Mouse (Mus musculus) granulocyte monocyte progenitor cell, adult 5-6 weeks (primary cell): Measurements from ENCODE around the gene Fcgbp. TPM values are rescaled to one million over a fixed set of nuclear protein-coding genes. Genes with fewer than 3 reads are reported as not detected.
A peak's percentile ranks its signal among the peaks of the same experiment; 100 is the strongest.
"Not testable (repeated sequence)": the region's sequence is repeated elsewhere in the genome, so short reads cannot be mapped to it uniquely, and the experiment has no call there.

Experiments
- ATAC-seq: replicated peaks from 2 replicates; pipeline ENCODE4 v1.8.0; 2016; ENCODE audit warnings: mild to moderate bottlenecking, moderate TSS enrichment, inconsistent platforms; ENCODE audit not compliant: poor library complexity, severe bottlenecking
- total RNA-seq, 2 experiments: library from RNA; stranded (forward) in 1 of 2; stranded (reverse) in 1 of 2; fragments of 200-712, 200-1000 nt in 1 of 2; fragments of >200 nt in 1 of 2; fragmentation: Nextera tagmentation in 1 of 2; gene quantifications; 2 replicates each; pipeline ENCODE4 v1.2.3; 2014 to 2017

Gene Fcgbp
- total RNA-seq (2014; fragmentation: Nextera tagmentation): not detected in 2 replicates
- total RNA-seq (2017): not detected in 2 replicates

DNA sequence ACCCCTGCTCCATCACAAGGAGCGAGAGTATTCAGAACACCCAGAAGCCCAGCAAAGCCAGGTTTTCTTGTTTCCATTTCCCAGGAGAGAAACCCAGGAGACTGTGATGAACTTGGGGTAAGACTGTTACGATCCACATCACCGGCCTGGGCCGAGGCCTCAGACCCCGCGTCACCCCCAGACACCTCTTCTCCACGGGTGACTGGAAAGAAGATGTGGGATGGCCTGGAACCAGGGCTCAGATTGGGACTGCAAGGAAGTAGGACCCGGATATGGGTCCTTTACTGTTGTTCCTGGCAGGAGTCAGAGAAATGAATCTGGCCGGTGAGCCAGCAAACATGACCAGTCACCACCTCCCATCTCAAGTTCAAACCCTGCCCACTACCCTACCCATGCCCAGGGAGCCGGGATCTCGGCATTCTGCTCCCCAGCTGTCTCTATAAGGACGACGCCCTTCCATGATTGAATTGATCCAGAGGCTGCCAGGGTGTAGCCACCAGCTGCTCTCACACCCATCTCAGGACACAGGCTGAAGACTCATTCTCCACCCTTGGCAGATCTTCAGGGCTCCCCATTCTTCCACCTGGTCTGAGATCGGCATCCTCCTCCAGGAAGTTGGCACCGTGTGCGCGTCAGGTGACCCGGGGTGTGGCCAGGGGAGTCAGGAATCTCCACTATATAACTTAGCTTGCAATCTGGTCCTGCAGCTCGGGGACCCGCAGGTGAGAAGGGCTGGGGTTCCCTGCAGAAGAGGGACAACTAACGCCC lies at the start of gene Fcgbp:
TSS of gene Fcgbp (plus strand) at position 706 of the 768 bp plus-strand sequence.
- no peak for ATAC-seq

GRCm38 (mm10) chr7:28044524-28044923 lies 26.5 kb upstream of the Fcgbp start:
- ATAC-seq: no peak

GRCm38 (mm10) chr7:28049476-28050409 lies 21.3 kb upstream of the Fcgbp start, which contains the start of gene Psmc4:
Psmc4 (minus strand) TSS chr7:28050101.
- ATAC-seq: peak; percentile 98

- ATAC-seq: no peak
Observed at GRCm38 (mm10) chr7:28050584-28050983, 20.5 kb upstream of the Fcgbp start.

DNA sequence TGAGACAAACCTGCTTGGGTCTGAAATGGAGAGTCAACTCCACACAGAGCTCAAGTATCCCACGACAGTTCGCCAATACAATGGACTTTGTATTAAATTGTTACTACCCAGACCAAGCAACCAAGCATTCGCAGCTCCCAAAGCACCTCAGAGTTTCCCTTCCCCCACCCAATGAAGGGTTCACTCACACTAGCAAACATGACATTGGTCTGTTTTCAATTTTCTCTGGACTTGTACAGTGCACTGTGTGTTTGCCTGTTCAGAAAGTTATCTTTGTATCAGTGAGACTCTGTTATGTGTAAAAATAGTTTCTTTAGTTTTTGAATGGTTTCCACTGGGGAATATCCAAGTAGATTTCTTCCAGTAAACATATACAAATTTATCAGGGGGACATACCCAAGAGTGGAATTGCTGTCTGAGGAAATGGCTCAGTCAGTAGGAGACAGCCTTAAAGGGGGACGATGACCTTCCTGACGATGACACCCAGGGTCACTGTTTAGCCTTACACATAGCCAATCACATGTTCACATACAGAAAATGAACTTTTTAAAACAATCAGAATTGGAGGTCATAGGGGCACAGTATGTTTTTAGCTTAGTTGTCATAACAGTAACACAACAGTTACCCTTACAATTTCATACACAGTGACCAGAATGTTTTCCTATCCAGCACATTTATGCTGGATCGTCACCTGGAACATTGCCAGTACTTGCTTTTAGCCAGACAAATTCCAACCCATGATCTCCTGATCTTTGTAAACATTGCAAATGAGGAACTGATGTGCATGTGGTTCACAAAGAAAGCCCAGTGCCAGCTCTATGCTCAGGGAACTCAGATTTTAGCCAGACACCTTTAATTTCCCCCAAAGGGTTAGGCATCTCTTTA lies 17.7 kb upstream of the Fcgbp start:
- ATAC-seq: no peak

- no peak for ATAC-seq
Observed at GRCm38 (mm10) chr7:28059972-28060371, 11.1 kb upstream of the Fcgbp start.

- ATAC-seq: no peak
Observed at GRCm38 (mm10) chr7:28068661-28069060, 2.4 kb upstream of the Fcgbp start.

- ATAC-seq: no peak
Observed at GRCm38 (mm10) chr7:28069546-28070172, 1.4 kb upstream of the Fcgbp start.

DNA sequence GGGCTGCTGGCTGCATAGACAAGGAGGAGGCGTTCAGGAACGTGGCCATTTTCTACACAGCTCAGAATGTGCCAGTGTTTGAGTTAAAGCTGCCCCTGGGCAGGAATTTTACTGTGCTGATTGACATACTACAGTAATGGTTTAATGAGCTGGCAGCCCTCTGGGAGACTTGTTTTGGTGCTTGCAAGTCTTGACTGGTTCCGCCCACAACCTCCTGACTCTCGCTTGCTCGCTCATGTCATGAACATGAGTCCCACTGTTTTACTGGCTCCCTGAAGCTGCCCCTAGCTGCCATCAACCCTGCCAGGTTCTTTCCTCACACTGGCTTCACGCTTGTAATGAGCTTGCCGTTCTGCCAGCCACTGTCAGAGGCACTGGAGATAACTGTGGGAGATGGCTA lies 13.2 kb downstream of the Fcgbp start:
- ATAC-seq: no peak

- no peak for ATAC-seq
Observed at GRCm38 (mm10) chr7:28086236-28086635, 15.2 kb downstream of the Fcgbp start.

- no peak for ATAC-seq
Observed at GRCm38 (mm10) chr7:28093541-28093940, 22.5 kb downstream of the Fcgbp start.

DNA sequence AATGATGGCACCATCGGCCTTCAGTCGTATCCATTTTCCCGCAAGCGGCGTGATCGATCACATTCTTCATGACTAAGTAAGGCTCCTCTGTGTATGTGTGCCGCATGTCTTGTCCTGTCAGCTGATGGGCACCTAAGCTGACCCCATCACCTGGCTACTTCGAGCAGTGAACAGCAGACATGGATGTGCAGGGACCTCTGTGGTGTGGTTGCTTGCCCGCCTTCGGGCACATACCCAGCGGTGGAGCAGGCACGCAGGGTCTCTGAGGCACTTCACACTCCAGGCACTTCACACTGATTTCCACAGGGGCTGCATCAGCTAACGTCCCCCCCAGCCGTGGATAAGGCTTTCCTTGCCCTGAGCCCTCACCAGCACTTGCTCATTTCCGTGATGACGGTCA lies 28.1 kb downstream of the Fcgbp start:
- no peak for ATAC-seq

DNA sequence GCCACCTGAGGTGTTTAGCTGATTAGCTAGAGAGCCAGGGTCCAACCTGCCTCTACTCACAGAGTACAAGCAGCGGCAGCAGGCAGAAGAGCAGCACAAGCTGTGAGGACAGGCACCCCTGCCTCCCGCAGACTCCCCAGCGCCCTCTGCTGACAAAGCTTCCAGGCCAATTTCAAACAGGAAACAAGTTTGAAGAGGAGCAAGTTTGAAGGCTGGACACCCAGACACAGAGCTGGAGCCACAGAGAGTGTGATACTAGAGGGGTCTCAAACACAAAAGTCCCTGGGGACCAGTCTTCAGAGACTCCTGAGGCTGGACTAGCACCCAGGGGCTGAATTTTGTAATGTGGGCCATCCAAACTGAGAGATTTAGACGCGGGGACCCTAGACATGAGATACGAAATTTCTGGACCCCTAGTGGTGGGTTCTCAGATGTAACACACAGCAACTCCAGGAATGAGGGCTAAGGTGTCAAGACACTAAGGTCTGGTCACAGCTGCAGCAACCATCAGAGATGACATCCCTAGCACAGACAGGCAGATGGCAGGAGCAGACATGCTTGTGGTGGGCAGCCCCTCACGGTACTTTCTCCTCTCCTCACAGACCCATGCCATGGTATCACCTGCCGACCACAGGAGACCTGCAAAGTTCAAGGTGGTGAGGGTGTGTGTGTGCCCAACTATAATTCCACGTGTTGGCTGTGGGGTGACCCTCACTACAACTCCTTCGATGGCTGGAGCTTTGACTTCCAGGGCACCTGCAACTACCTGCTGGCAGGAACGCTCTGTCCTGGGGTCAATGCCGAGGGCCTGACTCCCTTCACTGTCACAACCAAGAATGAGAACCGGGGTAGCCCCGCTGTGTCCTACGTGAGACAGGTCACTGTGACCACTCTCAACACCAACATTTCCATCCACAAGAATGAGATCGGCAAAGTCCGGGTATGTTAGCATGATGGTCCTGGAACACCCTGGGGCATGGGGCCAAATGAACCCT lies 29.9 kb downstream of the Fcgbp start:
- ATAC-seq: no peak

DNA sequence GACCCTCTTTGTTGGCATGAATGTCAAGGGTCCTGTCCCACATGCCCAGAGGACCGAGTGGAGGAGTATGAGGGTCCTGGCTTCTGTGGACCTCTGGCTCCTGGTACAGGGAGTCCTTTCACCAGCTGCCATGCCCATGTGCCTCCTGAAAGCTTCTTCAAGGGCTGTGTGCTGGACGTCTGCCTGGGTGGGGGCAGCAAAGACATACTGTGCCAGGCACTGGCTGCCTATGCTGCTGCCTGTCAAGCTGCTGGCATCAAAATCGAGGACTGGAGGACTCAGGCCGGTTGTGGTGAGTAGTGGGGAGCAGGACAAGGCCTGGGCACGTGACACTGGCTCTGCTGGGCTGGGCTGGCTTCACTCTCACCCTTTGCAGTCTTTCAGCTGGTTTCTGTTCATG lies 31.9 kb downstream of the Fcgbp start:
- ATAC-seq: not testable (repeated sequence)

- ATAC-seq: no peak
Observed at GRCm38 (mm10) chr7:28104670-28105069, 33.6 kb downstream of the Fcgbp start.

DNA sequence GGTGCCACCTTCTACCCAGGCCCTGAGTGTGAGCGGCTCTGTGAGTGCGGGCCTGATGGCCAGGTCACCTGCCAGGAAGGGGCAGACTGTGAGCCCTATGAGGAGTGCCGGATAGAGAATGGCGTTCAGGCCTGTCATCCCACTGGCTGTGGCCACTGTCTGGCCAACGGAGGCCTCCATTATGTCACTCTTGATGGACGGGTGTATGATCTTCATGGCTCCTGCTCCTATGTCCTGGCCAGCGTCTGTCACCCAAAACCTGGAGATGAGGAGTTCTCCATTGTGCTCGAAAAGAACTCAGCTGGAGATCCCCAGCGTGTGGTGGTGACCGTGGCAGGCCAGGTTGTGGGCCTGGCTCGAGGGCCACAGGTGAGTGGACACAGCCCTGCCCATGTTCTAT lies 35.2 kb downstream of the Fcgbp start:
- ATAC-seq: no peak

DNA sequence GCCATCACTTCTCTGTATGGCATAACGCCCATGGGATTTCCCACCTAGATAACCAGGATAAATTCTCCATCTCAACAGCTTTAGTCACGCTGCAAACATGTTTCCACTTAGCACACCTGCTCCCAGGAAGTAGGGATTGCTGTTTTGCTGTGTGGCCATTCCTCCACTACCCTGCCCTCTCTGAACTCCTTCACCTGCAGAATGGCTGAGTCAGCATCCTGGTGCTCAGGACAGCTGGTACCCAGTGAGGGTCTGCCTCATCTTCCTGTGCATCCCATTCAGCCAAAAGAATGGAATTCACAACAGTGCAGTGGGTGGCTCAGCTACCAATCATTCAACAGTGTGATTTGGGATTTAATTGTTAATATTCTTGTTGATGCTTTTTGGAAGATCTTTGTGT lies 43.6 kb downstream of the Fcgbp start:
- no peak for ATAC-seq

- ATAC-seq: no peak
Observed at GRCm38 (mm10) chr7:28129166-28129565, 58.1 kb downstream of the Fcgbp start, which contains the start of gene 9530053A07Rik. 9530053A07Rik (plus strand) TSS chr7:28129466.
